Mouse (Mus musculus): ENCODE data around the gene Cav3. TPM values are rescaled to one million over a fixed set of nuclear protein-coding genes. Genes with fewer than 3 reads are reported as not detected.

Cav3 gene
- polyA plus RNA-seq, 1 experiment from 2014 or later, result not detected

GRCm38 (mm10) chr6:112509590-112510131 lies 50.4 kb downstream of the Cav3 start:
- WGBS (ENCODE audit: missing documents), result 89% methylated on average over 2 of the region's 2 CpGs
- Histone ChIP-seq H3K4me3 (ENCODE audit: inconsistent target) (no peak overlapping the region), H3K79me2 (ENCODE audit: inconsistent target) (no peaks in the 10 kb centered on the region), H3K36me3 (ENCODE audit: inconsistent target) (no peaks in the 10 kb centered on the region), H3K27ac (no peak overlapping the region)

GRCm38 (mm10) chr6:112510346-112510745 lies 51.0 kb downstream of the Cav3 start:
- whole genome bisulfite sequencing (ENCODE audit: missing documents), result 90% methylated on average over 4 of the region's 4 CpGs
- Histone ChIP-seq H3K4me3 (ENCODE audit: inconsistent target) (no peak overlapping the region), H3K79me2 (ENCODE audit: inconsistent target) (no peaks in the 10 kb centered on the region), H3K27ac (no peak overlapping the region), H3K36me3 (ENCODE audit: inconsistent target) (no peaks in the 10 kb centered on the region)

- Histone ChIP-seq H3K27ac (no peak overlapping the region), H3K79me2 (ENCODE audit: inconsistent target) (no peaks in the 10 kb centered on the region), H3K36me3 (ENCODE audit: inconsistent target) (no peaks in the 10 kb centered on the region), H3K4me3 (ENCODE audit: inconsistent target) (no peak overlapping the region)
- WGBS (ENCODE audit: missing documents), result 99% methylated on average over 6 of the region's 6 CpGs
These were observed 55.3 kb downstream of the Cav3 start for GRCm38 (mm10) chr6:112514591-112514990.

- no peak overlapping the region for H3K27ac ChIP-seq
- WGBS (ENCODE audit: missing documents), result 71% methylated on average over 1 of the region's 1 CpGs
- no peaks in the 10 kb centered on the region for H3K79me2 ChIP-seq (ENCODE audit: inconsistent target)
- no peaks in the 10 kb centered on the region for H3K36me3 ChIP-seq (ENCODE audit: inconsistent target)
- H3K4me3 ChIP-seq (ENCODE audit: inconsistent target), result no peak overlapping the region
These were observed 57.2 kb downstream of the Cav3 start for GRCm38 (mm10) chr6:112516496-112516895.

GRCm38 (mm10) chr6:112517572-112517971 lies 58.3 kb downstream of the Cav3 start:
- WGBS (ENCODE audit: missing documents), result 89% methylated on average over 3 of the region's 3 CpGs
- no peaks in the 10 kb centered on the region for H3K79me2 ChIP-seq (ENCODE audit: inconsistent target)
- H3K36me3 ChIP-seq (ENCODE audit: inconsistent target), result no peaks in the 10 kb centered on the region
- no peak overlapping the region for H3K27ac ChIP-seq
- no peak overlapping the region for H3K4me3 ChIP-seq (ENCODE audit: inconsistent target)

GRCm38 (mm10) chr6:112517991-112518390 lies 58.7 kb downstream of the Cav3 start:
- 48% methylated on average over 3 of the region's 3 CpGs for WGBS (ENCODE audit: missing documents)
- no peaks in the 10 kb centered on the region for H3K79me2 ChIP-seq (ENCODE audit: inconsistent target)
- H3K27ac ChIP-seq, result no peak overlapping the region
- no peaks in the 10 kb centered on the region for H3K36me3 ChIP-seq (ENCODE audit: inconsistent target)
- no peak overlapping the region for H3K4me3 ChIP-seq (ENCODE audit: inconsistent target)

Other genes with a start within 250 kb of the Cav3 start
- not detected in 3 replicates for gene Lmcd1, start 185.7 kb upstream of the Cav3 start, polyA plus RNA-seq (2018)
- gene Ssu2, start 71.5 kb upstream of the Cav3 start, polyA plus RNA-seq (2018), result not detected in 3 replicates
- not detected in 3 replicates for gene Oxtr, start 30.4 kb downstream of the Cav3 start, polyA plus RNA-seq (2018)
- 2.3 to 10.0 TPM (median 4.8 TPM) in 3 replicates for gene Rad18, start 237.2 kb downstream of the Cav3 start, polyA plus RNA-seq (2018)